Mouse (Mus musculus) adrenal gland, postnatal 36 days (tissue): Measurements from ENCODE around the gene Pik3ca. TPM values are rescaled to one million over a fixed set of nuclear protein-coding genes. Genes with fewer than 3 reads are reported as not detected.
"Not testable (repeated sequence)": the region's sequence is repeated elsewhere in the genome, so short reads cannot be mapped to it uniquely, and the experiment has no call there.

ENCODE experiments used
- DNase-seq, 2 experiments: peaks; one replicate each; pipeline ENCODE4 v3.0.0; 2021; ENCODE audit warnings: mixed read lengths in 1 of 2
- total RNA-seq, 2 experiments: library from RNA; stranded (reverse); gene quantifications; 2 replicates each; pipeline ENCODE4 v1.2.3; 2021

Pik3ca gene
- total RNA-seq, 2 experiments from 2014 or later, result 52.4 to 62.6 TPM

- DNase-seq, result no peak
Measured at GRCm38 (mm10) chr3:32401591-32401990, 4.1 kb downstream of the Pik3ca start.

- DNase-seq, result no peak
Measured at GRCm38 (mm10) chr3:32402990-32403885, 5.8 kb downstream of the Pik3ca start.

GRCm38 (mm10) chr3:32405699-32406098 is 8.2 kb downstream of the Pik3ca start:
- no peak for DNase-seq

- DNase-seq, result no peak
Measured at GRCm38 (mm10) chr3:32406804-32407203, 9.3 kb downstream of the Pik3ca start.

- DNase-seq, result no peak
Measured at GRCm38 (mm10) chr3:32408811-32409273, 11.4 kb downstream of the Pik3ca start.

- no peak for DNase-seq
Measured at GRCm38 (mm10) chr3:32412502-32413044, 15.1 kb downstream of the Pik3ca start.

GRCm38 (mm10) chr3:32414381-32414780 is 16.9 kb downstream of the Pik3ca start:
- no peak for DNase-seq

GRCm38 (mm10) chr3:32415370-32416309 is 18.2 kb downstream of the Pik3ca start:
- no peak for DNase-seq

GRCm38 (mm10) chr3:32417751-32418211 is 20.3 kb downstream of the Pik3ca start:
- DNase-seq, result peak; percentile 35 to 39

- no peak for DNase-seq
Measured at GRCm38 (mm10) chr3:32419866-32420265, 22.4 kb downstream of the Pik3ca start.

- no peak for DNase-seq
Measured at GRCm38 (mm10) chr3:32421115-32422054, 23.9 kb downstream of the Pik3ca start.

- no peak for DNase-seq
Measured at GRCm38 (mm10) chr3:32427695-32428094, 30.2 kb downstream of the Pik3ca start.

- no peak for DNase-seq
Measured at GRCm38 (mm10) chr3:32428361-32428760, 30.9 kb downstream of the Pik3ca start.

- DNase-seq, result peak; percentile 44 to 58
Measured at GRCm38 (mm10) chr3:32428921-32429320, 31.4 kb downstream of the Pik3ca start.

GRCm38 (mm10) chr3:32429351-32429750 is 31.9 kb downstream of the Pik3ca start:
- DNase-seq, result not testable (repeated sequence)

GRCm38 (mm10) chr3:32430394-32430793 is 32.9 kb downstream of the Pik3ca start:
- DNase-seq, result peak; percentile 15 to 34

GRCm38 (mm10) chr3:32434016-32434415 is 36.5 kb downstream of the Pik3ca start:
- DNase-seq, result no peak

GRCm38 (mm10) chr3:32436101-32436500 is 38.6 kb downstream of the Pik3ca start:
- DNase-seq, result no peak

GRCm38 (mm10) chr3:32437297-32437696 is 39.8 kb downstream of the Pik3ca start:
- DNase-seq, result no peak

- no peak for DNase-seq
Measured at GRCm38 (mm10) chr3:32437820-32438219, 40.3 kb downstream of the Pik3ca start.

- DNase-seq, result peak; percentile 41 to 53
Measured at GRCm38 (mm10) chr3:32438716-32439115, 41.2 kb downstream of the Pik3ca start.
